Mouse (Mus musculus): Measurements from ENCODE around the gene Acoxl.

DNA sequence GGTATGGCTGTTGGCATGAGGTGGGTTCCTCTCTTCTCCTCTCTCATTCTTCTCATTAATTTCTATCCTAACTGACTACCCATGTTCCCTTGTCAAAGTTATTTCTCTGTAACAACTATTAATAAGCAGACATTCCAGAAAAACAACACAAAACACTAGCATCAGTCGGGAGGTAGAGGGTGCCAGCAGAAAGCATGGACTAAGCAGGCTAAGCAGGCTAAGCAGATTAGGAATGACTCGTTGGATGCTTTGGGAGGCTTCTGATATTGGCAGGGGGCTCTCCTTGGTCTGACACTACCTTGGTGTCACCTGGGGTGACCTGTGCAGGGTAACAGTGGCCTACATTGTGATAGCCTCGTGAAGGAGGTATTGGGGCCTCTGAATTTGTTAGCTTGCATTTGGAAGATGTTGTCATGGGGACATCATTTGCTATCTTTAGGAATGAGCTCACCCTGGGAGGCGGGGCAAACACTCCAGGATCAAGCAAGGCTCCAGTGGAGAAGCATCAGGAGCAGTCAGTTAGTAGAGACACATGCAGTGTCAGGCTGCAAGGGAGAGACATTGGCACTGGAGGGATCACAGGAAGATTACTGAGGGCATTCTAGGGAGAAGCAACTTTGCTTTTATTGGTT lies 123.2 kb downstream of the Acoxl start:
- TF ChIP-seq CTCF (IDR thresholded peaks at IDR 0.05) (no peak), POLR2A (IDR thresholded peaks at IDR 0.05; ENCODE audit: insufficient read depth, low read depth, low read length) (no peak), EP300 (IDR thresholded peaks at IDR 0.05; ENCODE audit: insufficient read depth, low read depth, low read length) (no peak)

Measured in heart, adult 2 months (tissue).